Mouse (Mus musculus): ENCODE results near the gene Tmem63c. TPM values are rescaled to one million over a fixed set of nuclear protein-coding genes. Genes with fewer than 3 reads are reported as not detected.

Gene Tmem63c
- polyA plus RNA-seq, 1 experiment from 2014 or later: 13.8 TPM

GRCm38 (mm10) chr12:86983470-86984193, 37.5 kb upstream of the Tmem63c start:
- Histone ChIP-seq H3K4me2 (replicated peaks) (peak overlapping the region; percentile 40), H3K27me3 (ENCODE audit: control insufficient read depth, insufficient read depth, low read length) (peaks cover 30% of the 10 kb centered on the region), H3K4me3 (replicated peaks; ENCODE audit: low read length) (peak overlapping the region; percentile 5; the same call in 1 of the 2 replicates), H3K9me3 (ENCODE audit: control insufficient read depth, low read length) (no peaks in the 10 kb centered on the region), H3K36me3 (replicated peaks; ENCODE audit: control insufficient read depth, insufficient read depth) (no peaks in the 10 kb centered on the region), H3K4me1 (replicated peaks; ENCODE audit: control insufficient read depth, insufficient read depth, low read length) (peaks cover 13% of the 10 kb centered on the region), H3K9ac (0 out of 2 replicates have a peak overlapping the region, but pooled peaks have one; percentile 14), H3K27ac (peak overlapping the region; percentile 21; the same call in 1 of the 2 replicates)
- DNase-seq (ENCODE audit: low spot score) (peak; percentile 78), ATAC-seq (ENCODE audit: low FRiP score) (peak; percentile 64)
- WGBS: 1% methylated on average over 28 of the region's 28 CpGs

GRCm38 (mm10) chr12:86984194-86984555, 37.0 kb upstream of the Tmem63c start:
- H3K4me2 ChIP-seq (replicated peaks): peak overlapping the region; percentile 40; the same call in 1 of the 2 replicates
- H3K4me3 ChIP-seq (replicated peaks; ENCODE audit: low read length): no peak overlapping the region
- no peak for DNase-seq (ENCODE audit: low spot score)
- peaks cover 14% of the 10 kb centered on the region for H3K4me1 ChIP-seq (replicated peaks; ENCODE audit: control insufficient read depth, insufficient read depth, low read length)
- no peak for ATAC-seq (ENCODE audit: low FRiP score)
- no peaks in the 10 kb centered on the region for H3K9me3 ChIP-seq (ENCODE audit: control insufficient read depth, low read length)
- no peak overlapping the region for H3K27ac ChIP-seq
- no peaks in the 10 kb centered on the region for H3K36me3 ChIP-seq (replicated peaks; ENCODE audit: control insufficient read depth, insufficient read depth)
- H3K27me3 ChIP-seq (ENCODE audit: control insufficient read depth, insufficient read depth, low read length): peaks cover 35% of the 10 kb centered on the region
- H3K9ac ChIP-seq: no peak overlapping the region
- 5% methylated on average over 6 of the region's 6 CpGs for WGBS

GRCm38 (mm10) chr12:86986562-86986961, 34.6 kb upstream of the Tmem63c start:
- H3K9ac ChIP-seq: no peak overlapping the region
- H3K4me3 ChIP-seq (replicated peaks; ENCODE audit: low read length): no peak overlapping the region
- H3K4me1 ChIP-seq (replicated peaks; ENCODE audit: control insufficient read depth, insufficient read depth, low read length): peaks cover 30% of the 10 kb centered on the region
- H3K4me2 ChIP-seq (replicated peaks): no peak overlapping the region
- H3K27me3 ChIP-seq (ENCODE audit: control insufficient read depth, insufficient read depth, low read length): peaks cover 48% of the 10 kb centered on the region
- ATAC-seq (ENCODE audit: low FRiP score): no peak
- 92% methylated on average over 4 of the region's 4 CpGs for WGBS
- no peaks in the 10 kb centered on the region for H3K36me3 ChIP-seq (replicated peaks; ENCODE audit: control insufficient read depth, insufficient read depth)
- no peak overlapping the region for H3K27ac ChIP-seq
- H3K9me3 ChIP-seq (ENCODE audit: control insufficient read depth, low read length): no peaks in the 10 kb centered on the region
- no peak for DNase-seq (ENCODE audit: low spot score)

- no peaks in the 10 kb centered on the region for H3K9me3 ChIP-seq (ENCODE audit: control insufficient read depth, low read length)
- H3K27ac ChIP-seq: no peak overlapping the region
- H3K36me3 ChIP-seq (replicated peaks; ENCODE audit: control insufficient read depth, insufficient read depth): no peaks in the 10 kb centered on the region
- H3K4me3 ChIP-seq (replicated peaks; ENCODE audit: low read length): no peak overlapping the region
- H3K4me1 ChIP-seq (replicated peaks; ENCODE audit: control insufficient read depth, insufficient read depth, low read length): peaks cover 33% of the 10 kb centered on the region
- no peak for DNase-seq (ENCODE audit: low spot score)
- peaks cover 48% of the 10 kb centered on the region for H3K27me3 ChIP-seq (ENCODE audit: control insufficient read depth, insufficient read depth, low read length)
- 54% methylated on average over 16 of the region's 16 CpGs for WGBS
- no peak overlapping the region for H3K4me2 ChIP-seq (replicated peaks)
- H3K9ac ChIP-seq: no peak overlapping the region
- ATAC-seq (ENCODE audit: low FRiP score): no peak
Observed at GRCm38 (mm10) chr12:86988227-86988626, 32.9 kb upstream of the Tmem63c start.

- peak overlapping the region; percentile 63 for H3K4me3 ChIP-seq (replicated peaks; ENCODE audit: low read length)
- ATAC-seq (ENCODE audit: low FRiP score): no peak
- peaks cover 47% of the 10 kb centered on the region for H3K27me3 ChIP-seq (ENCODE audit: control insufficient read depth, insufficient read depth, low read length)
- peak overlapping the region; percentile 81; the same call in 1 of the 2 replicates for H3K9ac ChIP-seq
- H3K9me3 ChIP-seq (ENCODE audit: control insufficient read depth, low read length): no peaks in the 10 kb centered on the region
- H3K36me3 ChIP-seq (replicated peaks; ENCODE audit: control insufficient read depth, insufficient read depth): no peaks in the 10 kb centered on the region
- peak overlapping the region; percentile 86 for H3K4me2 ChIP-seq (replicated peaks)
- 5% methylated on average over 15 of the region's 15 CpGs for WGBS
- H3K4me1 ChIP-seq (replicated peaks; ENCODE audit: control insufficient read depth, insufficient read depth, low read length): peaks cover 28% of the 10 kb centered on the region
- H3K27ac ChIP-seq: no peak overlapping the region; the same call in 1 of the 2 replicates
- DNase-seq (ENCODE audit: low spot score): no peak
Observed at GRCm38 (mm10) chr12:86989378-86989777, 31.8 kb upstream of the Tmem63c start.

- H3K4me2 ChIP-seq (replicated peaks): peak within 1 kb of the TSS; percentile 86
- DNase-seq (ENCODE audit: low spot score) (peak; percentile 69), ATAC-seq (ENCODE audit: low FRiP score) (peak; percentile 82)
- H3K27ac ChIP-seq: peak within 1 kb of the TSS; percentile 80
- H3K36me3 ChIP-seq (replicated peaks; ENCODE audit: control insufficient read depth, insufficient read depth): no peaks in the 10 kb centered on the region
- peaks cover 29% of the 10 kb centered on the region for H3K4me1 ChIP-seq (replicated peaks; ENCODE audit: control insufficient read depth, insufficient read depth, low read length)
- peaks cover 40% of the 10 kb centered on the region for H3K27me3 ChIP-seq (ENCODE audit: control insufficient read depth, insufficient read depth, low read length)
- peak within 1 kb of the TSS; percentile 81 for H3K9ac ChIP-seq
- WGBS: under 1% methylated on average over 60 of the region's 68 CpGs
- H3K9me3 ChIP-seq (ENCODE audit: control insufficient read depth, low read length): no peaks in the 10 kb centered on the region
- peak within 1 kb of the TSS; percentile 63 for H3K4me3 ChIP-seq (replicated peaks; ENCODE audit: low read length)
Observed at GRCm38 (mm10) chr12:86989890-86990754, 31.0 kb upstream of the Tmem63c start, which contains the start of gene Zdhhc22. Gene Zdhhc22, minus strand, starts transcription at chr12:86990430.

GRCm38 (mm10) chr12:86990755-86991110, 30.4 kb upstream of the Tmem63c start:
- 57% methylated on average over 2 of the region's 2 CpGs for WGBS

GRCm38 (mm10) chr12:86994166-86994565, 27.0 kb upstream of the Tmem63c start:
- DNase-seq (ENCODE audit: low spot score): no peak
- Histone ChIP-seq H3K4me3 (replicated peaks; ENCODE audit: low read length) (no peak overlapping the region), H3K27ac (no peak overlapping the region)

More at GRCm38 (mm10) chr12:86990755-86991110, 30.4 kb upstream of the Tmem63c start:
- Histone ChIP-seq H3K4me1 (replicated peaks; ENCODE audit: control insufficient read depth, insufficient read depth, low read length) (peaks cover 29% of the 10 kb centered on the region), H3K27ac (peak overlapping the region; percentile 80; the same call in 1 of the 2 replicates), H3K9me3 (ENCODE audit: control insufficient read depth, low read length) (no peaks in the 10 kb centered on the region), H3K36me3 (replicated peaks; ENCODE audit: control insufficient read depth, insufficient read depth) (no peaks in the 10 kb centered on the region), H3K4me3 (replicated peaks; ENCODE audit: low read length) (peak overlapping the region; percentile 63), H3K4me2 (replicated peaks) (peak overlapping the region; percentile 86), H3K27me3 (ENCODE audit: control insufficient read depth, insufficient read depth, low read length) (peaks cover 35% of the 10 kb centered on the region), H3K9ac (peak overlapping the region; percentile 81)
- ATAC-seq (ENCODE audit: low FRiP score) (no peak), DNase-seq (ENCODE audit: low spot score) (no peak)

GRCm38 (mm10) chr12:86994776-86995175, 26.4 kb upstream of the Tmem63c start:
- DNase-seq (ENCODE audit: low spot score) (no peak), ATAC-seq (ENCODE audit: low FRiP score) (no peak)
- Histone ChIP-seq H3K36me3 (replicated peaks; ENCODE audit: control insufficient read depth, insufficient read depth) (no peaks in the 10 kb centered on the region), H3K9me3 (ENCODE audit: control insufficient read depth, low read length) (no peaks in the 10 kb centered on the region), H3K4me3 (replicated peaks; ENCODE audit: low read length) (no peak overlapping the region), H3K9ac (no peak overlapping the region), H3K27me3 (ENCODE audit: control insufficient read depth, insufficient read depth, low read length) (peaks cover 6% of the 10 kb centered on the region), H3K4me2 (replicated peaks) (no peak overlapping the region), H3K27ac (no peak overlapping the region), H3K4me1 (replicated peaks; ENCODE audit: control insufficient read depth, insufficient read depth, low read length) (peaks cover 23% of the 10 kb centered on the region)
- WGBS: 36% methylated on average over 3 of the region's 3 CpGs

More at GRCm38 (mm10) chr12:86994166-86994565, 27.0 kb upstream of the Tmem63c start:
- Histone ChIP-seq H3K9ac (no peak overlapping the region), H3K36me3 (replicated peaks; ENCODE audit: control insufficient read depth, insufficient read depth) (no peaks in the 10 kb centered on the region), H3K9me3 (ENCODE audit: control insufficient read depth, low read length) (no peaks in the 10 kb centered on the region), H3K4me2 (replicated peaks) (no peak overlapping the region), H3K27me3 (ENCODE audit: control insufficient read depth, insufficient read depth, low read length) (peaks cover 12% of the 10 kb centered on the region), H3K4me1 (replicated peaks; ENCODE audit: control insufficient read depth, insufficient read depth, low read length) (peaks cover 29% of the 10 kb centered on the region)
- 40% methylated on average over 4 of the region's 4 CpGs for WGBS
- no peak for ATAC-seq (ENCODE audit: low FRiP score)
